Mouse (Mus musculus): ENCODE results near the gene Crb2. TPM values are rescaled to one million over a fixed set of nuclear protein-coding genes. Genes with fewer than 3 reads are reported as not detected.
A peak's percentile ranks its signal among the peaks of the same experiment; 100 is the strongest.

Gene Crb2
- polyA plus RNA-seq, 1 experiment from 2014 or later: 5.8 TPM

DNA sequence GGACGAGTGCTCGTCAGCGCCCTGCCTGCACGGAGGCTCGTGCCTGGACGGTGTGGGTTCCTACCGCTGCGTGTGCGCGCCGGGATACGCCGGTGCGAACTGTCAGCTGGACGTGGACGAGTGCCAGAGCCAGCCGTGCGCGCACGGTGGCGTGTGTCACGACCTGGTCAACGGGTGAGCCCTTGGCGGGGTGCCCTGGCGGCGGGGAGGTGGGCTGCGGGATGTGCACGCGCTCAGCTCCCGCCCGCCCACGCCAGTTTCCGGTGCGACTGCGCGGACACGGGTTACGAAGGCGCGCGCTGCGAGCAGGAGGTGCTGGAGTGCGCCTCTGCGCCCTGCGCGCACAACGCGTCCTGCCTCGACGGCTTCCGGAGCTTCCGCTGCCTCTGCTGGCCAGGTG, 10.4 kb downstream of the Crb2 start:
- Histone ChIP-seq H3K9ac (replicated peaks; ENCODE audit: low read length) (no peak overlapping the region), H3K36me3 (ENCODE audit: control insufficient read depth, insufficient read depth, low read length) (0 out of 2 replicates have a peak, but pooled peaks cover 2% of the 10 kb centered on the region), H3K4me3 (replicated peaks; ENCODE audit: low read depth, low read length) (no peak overlapping the region), H3K27ac (replicated peaks; ENCODE audit: low read depth, low read length) (no peak overlapping the region), H3K9me3 (ENCODE audit: control insufficient read depth, low read length) (no peaks in the 10 kb centered on the region), H3K4me1 (ENCODE audit: control insufficient read depth, insufficient read depth, low read length) (peaks cover 4% of the 10 kb centered on the region; the same call in 1 of the 2 replicates), H3K27me3 (ENCODE audit: control insufficient read depth, insufficient read depth, low read length) (no peaks in the 10 kb centered on the region), H3K4me2 (ENCODE audit: low read length) (peak overlapping the region; percentile 17)
- ATAC-seq (ENCODE audit: low FRiP score, low TSS enrichment) (no peak), DNase-seq (no peak)
- WGBS: 49% methylated on average over 52 of the region's 52 CpGs

DNA sequence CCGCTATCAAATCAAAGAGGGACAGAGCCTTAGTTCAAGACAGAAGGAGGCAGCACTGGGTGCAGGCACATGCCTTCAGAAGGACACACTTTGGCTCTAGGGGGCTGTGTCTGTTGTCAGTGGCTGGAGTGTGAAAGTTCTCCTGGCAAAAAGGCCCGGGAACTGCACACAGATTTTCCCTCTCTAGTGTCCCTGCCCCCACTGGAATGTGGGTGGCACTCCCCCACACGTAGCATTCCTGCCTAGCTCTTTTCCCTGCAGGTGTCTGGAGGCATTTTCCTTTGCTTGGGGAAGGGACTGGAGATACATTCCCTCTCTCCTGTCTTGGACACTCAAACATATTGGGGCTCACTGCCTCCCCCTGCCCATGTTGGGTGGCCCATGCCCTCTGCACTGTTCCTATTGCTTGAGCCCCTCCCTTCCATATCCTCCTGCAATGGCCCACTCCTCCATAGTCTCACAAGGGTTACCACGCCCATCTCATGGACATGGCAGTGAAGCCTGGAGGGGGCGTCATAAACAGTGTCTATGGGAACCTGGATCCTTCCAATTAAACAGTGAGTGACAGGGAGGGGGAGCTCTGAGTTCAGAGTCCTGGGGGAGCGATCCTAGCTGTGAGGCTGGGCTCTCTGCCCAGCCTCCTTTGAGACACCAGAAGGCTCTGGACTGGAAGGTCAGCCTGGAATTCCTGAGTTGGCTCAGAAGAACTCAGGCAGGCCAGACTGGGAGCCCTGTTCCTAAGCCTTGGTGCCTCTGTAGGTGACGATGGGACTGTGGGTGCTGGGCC, 12.3 kb downstream of the Crb2 start:
- 73% methylated on average over 7 of the region's 7 CpGs for WGBS
- H3K4me3 ChIP-seq (replicated peaks; ENCODE audit: low read depth, low read length): no peak overlapping the region
- no peak overlapping the region for H3K4me2 ChIP-seq (ENCODE audit: low read length)
- H3K36me3 ChIP-seq (ENCODE audit: control insufficient read depth, insufficient read depth, low read length): 0 out of 2 replicates have a peak, but pooled peaks cover 2% of the 10 kb centered on the region
- H3K9me3 ChIP-seq (ENCODE audit: control insufficient read depth, low read length): no peaks in the 10 kb centered on the region
- DNase-seq (no peak), ATAC-seq (ENCODE audit: low FRiP score, low TSS enrichment) (0 out of 2 replicates have a peak, but pooled peaks have one; percentile 21)
- H3K9ac ChIP-seq (replicated peaks; ENCODE audit: low read length): no peak overlapping the region
- H3K27ac ChIP-seq (replicated peaks; ENCODE audit: low read depth, low read length): no peak overlapping the region
- H3K4me1 ChIP-seq (ENCODE audit: control insufficient read depth, insufficient read depth, low read length): no peaks in the 10 kb centered on the region
- H3K27me3 ChIP-seq (ENCODE audit: control insufficient read depth, insufficient read depth, low read length): no peaks in the 10 kb centered on the region

DNA sequence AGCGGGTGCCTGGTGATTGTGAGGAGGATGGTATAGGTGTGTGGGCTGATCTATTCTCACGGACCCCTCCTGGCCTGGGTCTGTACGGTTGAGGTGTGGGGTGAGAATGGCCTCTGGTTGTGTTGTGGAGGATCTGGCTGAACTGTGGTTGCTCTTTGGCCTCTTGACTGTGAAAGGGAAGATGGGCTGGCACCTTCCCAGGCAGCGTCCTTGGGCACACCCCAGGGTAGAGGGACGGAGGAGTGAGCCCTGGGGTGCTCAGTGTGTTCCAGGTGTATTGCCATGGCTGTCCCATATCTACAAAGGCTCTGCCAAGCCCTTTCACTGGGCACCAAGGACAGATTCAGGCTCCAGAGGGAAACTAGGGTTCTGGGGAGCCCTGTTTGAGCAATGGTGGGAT, 13.0 kb downstream of the Crb2 start:
- no peak for ATAC-seq (ENCODE audit: low FRiP score, low TSS enrichment)
- no peak overlapping the region for H3K27ac ChIP-seq (replicated peaks; ENCODE audit: low read depth, low read length)
- whole genome bisulfite sequencing: 95% methylated on average over 5 of the region's 5 CpGs

DNA sequence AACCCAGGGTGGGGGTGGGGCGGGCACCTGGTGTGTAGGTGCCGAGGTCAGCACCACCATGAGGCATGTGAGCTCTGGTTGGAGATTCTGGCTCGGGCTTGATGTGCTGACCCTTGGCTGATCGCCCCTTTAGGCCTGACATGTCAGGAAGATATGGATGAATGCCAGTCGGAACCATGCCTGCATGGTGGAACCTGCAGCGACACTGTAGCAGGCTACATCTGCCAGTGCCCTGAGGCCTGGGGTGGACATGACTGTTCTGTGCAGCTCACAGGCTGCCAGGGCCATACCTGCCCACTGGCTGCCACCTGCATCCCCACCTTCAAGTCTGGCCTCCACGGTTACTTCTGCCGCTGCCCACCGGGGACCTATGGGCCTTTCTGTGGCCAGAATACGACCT, 13.9 kb downstream of the Crb2 start:
- 91% methylated on average over 10 of the region's 10 CpGs for WGBS

More for the DNA sequence above, 13.0 kb downstream of the Crb2 start:
- H3K36me3 ChIP-seq (ENCODE audit: control insufficient read depth, insufficient read depth, low read length): 0 out of 2 replicates have a peak, but pooled peaks cover 2% of the 10 kb centered on the region
- DNase-seq: no peak
- no peak overlapping the region for H3K4me2 ChIP-seq (ENCODE audit: low read length)
- H3K9ac ChIP-seq (replicated peaks; ENCODE audit: low read length): no peak overlapping the region
- no peaks in the 10 kb centered on the region for H3K4me1 ChIP-seq (ENCODE audit: control insufficient read depth, insufficient read depth, low read length)
- H3K27me3 ChIP-seq (ENCODE audit: control insufficient read depth, insufficient read depth, low read length): no peaks in the 10 kb centered on the region
- H3K4me3 ChIP-seq (replicated peaks; ENCODE audit: low read depth, low read length): no peak overlapping the region
- no peaks in the 10 kb centered on the region for H3K9me3 ChIP-seq (ENCODE audit: control insufficient read depth, low read length)

DNA sequence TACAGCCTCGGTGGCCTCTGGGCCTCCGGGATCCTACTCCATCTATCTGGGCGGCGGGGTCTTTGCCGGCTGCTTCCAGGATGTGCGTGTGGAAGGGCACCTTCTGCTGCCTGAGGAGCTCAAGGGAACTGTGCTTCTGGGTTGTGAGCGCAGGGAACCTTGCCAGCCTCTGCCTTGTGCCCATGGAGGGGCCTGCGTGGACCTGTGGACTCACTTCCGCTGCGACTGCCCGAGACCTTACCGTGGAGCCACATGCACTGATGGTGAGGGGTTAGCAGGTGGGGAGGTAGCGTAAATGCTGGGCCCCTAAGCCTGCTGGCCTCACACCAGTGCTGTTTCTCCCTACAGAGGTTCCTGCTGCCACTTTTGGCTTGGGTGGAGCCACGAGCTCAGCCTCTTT, 14.7 kb downstream of the Crb2 start:
- no peak overlapping the region for H3K27ac ChIP-seq (replicated peaks; ENCODE audit: low read depth, low read length)

More for the DNA sequence above, 13.9 kb downstream of the Crb2 start:
- no peaks in the 10 kb centered on the region for H3K4me1 ChIP-seq (ENCODE audit: control insufficient read depth, insufficient read depth, low read length)
- ATAC-seq (ENCODE audit: low FRiP score, low TSS enrichment) (no peak), DNase-seq (no peak)
- no peak overlapping the region for H3K9ac ChIP-seq (replicated peaks; ENCODE audit: low read length)
- no peak overlapping the region for H3K4me3 ChIP-seq (replicated peaks; ENCODE audit: low read depth, low read length)
- 0 out of 2 replicates have a peak, but pooled peaks cover 2% of the 10 kb centered on the region for H3K36me3 ChIP-seq (ENCODE audit: control insufficient read depth, insufficient read depth, low read length)
- H3K4me2 ChIP-seq (ENCODE audit: low read length): no peak overlapping the region
- no peaks in the 10 kb centered on the region for H3K9me3 ChIP-seq (ENCODE audit: control insufficient read depth, low read length)
- no peak overlapping the region for H3K27ac ChIP-seq (replicated peaks; ENCODE audit: low read depth, low read length)
- H3K27me3 ChIP-seq (ENCODE audit: control insufficient read depth, insufficient read depth, low read length): no peaks in the 10 kb centered on the region

DNA sequence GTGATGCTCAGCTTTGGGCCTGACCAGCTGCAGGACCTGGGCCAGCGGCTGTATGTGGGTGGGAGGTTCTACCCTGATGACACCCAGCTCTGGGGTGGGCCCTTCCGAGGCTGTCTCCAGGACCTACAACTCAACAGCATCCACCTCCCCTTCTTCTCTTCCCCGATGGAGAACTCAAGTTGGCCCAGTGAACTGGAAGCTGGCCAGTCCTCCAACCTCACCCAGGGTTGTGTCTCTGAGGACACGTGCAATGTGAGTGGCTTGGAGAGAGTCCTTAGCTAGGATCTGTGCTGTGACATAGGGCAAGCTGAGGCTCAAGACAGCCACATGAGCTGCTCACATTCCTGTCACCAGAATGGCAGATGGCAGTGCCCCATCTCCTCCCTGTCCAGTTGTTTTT, 15.3 kb downstream of the Crb2 start:
- 0 out of 2 replicates have a peak, but pooled peaks cover 2% of the 10 kb centered on the region for H3K36me3 ChIP-seq (ENCODE audit: control insufficient read depth, insufficient read depth, low read length)
- DNase-seq (no peak), ATAC-seq (ENCODE audit: low FRiP score, low TSS enrichment) (no peak)
- no peak overlapping the region for H3K4me3 ChIP-seq (replicated peaks; ENCODE audit: low read depth, low read length)
- no peaks in the 10 kb centered on the region for H3K9me3 ChIP-seq (ENCODE audit: control insufficient read depth, low read length)
- H3K9ac ChIP-seq (replicated peaks; ENCODE audit: low read length): no peak overlapping the region
- no peaks in the 10 kb centered on the region for H3K4me1 ChIP-seq (ENCODE audit: control insufficient read depth, insufficient read depth, low read length)
- 91% methylated on average over 4 of the region's 4 CpGs for WGBS
- H3K27me3 ChIP-seq (ENCODE audit: control insufficient read depth, insufficient read depth, low read length): no peaks in the 10 kb centered on the region
- no peak overlapping the region for H3K4me2 ChIP-seq (ENCODE audit: low read length)
- no peak overlapping the region for H3K27ac ChIP-seq (replicated peaks; ENCODE audit: low read depth, low read length)

More for the DNA sequence above, 14.7 kb downstream of the Crb2 start:
- H3K4me3 ChIP-seq (replicated peaks; ENCODE audit: low read depth, low read length): no peak overlapping the region
- no peaks in the 10 kb centered on the region for H3K9me3 ChIP-seq (ENCODE audit: control insufficient read depth, low read length)
- no peak for DNase-seq
- H3K4me2 ChIP-seq (ENCODE audit: low read length): no peak overlapping the region
- H3K9ac ChIP-seq (replicated peaks; ENCODE audit: low read length): no peak overlapping the region
- no peaks in the 10 kb centered on the region for H3K4me1 ChIP-seq (ENCODE audit: control insufficient read depth, insufficient read depth, low read length)
- ATAC-seq (ENCODE audit: low FRiP score, low TSS enrichment): no peak
- 94% methylated on average over 14 of the region's 14 CpGs for WGBS
- H3K27me3 ChIP-seq (ENCODE audit: control insufficient read depth, insufficient read depth, low read length): no peaks in the 10 kb centered on the region
- 0 out of 2 replicates have a peak, but pooled peaks cover 2% of the 10 kb centered on the region for H3K36me3 ChIP-seq (ENCODE audit: control insufficient read depth, insufficient read depth, low read length)

DNA sequence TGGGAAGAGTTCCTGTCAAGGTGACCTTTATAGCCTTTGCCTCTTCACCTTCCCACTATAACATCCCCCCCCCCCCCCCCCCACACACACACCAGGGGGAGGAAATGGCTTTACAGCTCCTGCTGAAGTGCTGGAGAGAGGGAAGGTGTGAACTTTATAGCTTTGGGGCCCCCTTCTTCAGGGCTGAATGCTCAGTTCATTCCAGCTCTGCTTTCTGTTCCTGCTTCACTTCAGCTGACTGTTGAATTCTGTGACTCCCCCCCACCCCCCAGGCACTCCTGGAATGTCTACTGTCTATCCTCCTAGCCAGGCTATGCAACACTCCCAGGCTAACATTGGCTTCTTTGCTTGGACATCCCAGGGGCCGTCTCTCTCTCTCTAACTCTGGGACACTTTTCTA, 20.0 kb downstream of the Crb2 start:
- Histone ChIP-seq H3K4me1 (ENCODE audit: control insufficient read depth, insufficient read depth, low read length) (no peaks in the 10 kb centered on the region), H3K36me3 (ENCODE audit: control insufficient read depth, insufficient read depth, low read length) (peaks cover 13% of the 10 kb centered on the region), H3K27me3 (ENCODE audit: control insufficient read depth, insufficient read depth, low read length) (no peaks in the 10 kb centered on the region), H3K27ac (replicated peaks; ENCODE audit: low read depth, low read length) (no peak overlapping the region), H3K9ac (replicated peaks; ENCODE audit: low read length) (no peak overlapping the region), H3K4me3 (replicated peaks; ENCODE audit: low read depth, low read length) (no peak overlapping the region), H3K4me2 (ENCODE audit: low read length) (no peak overlapping the region), H3K9me3 (ENCODE audit: control insufficient read depth, low read length) (no peaks in the 10 kb centered on the region)
- ATAC-seq (ENCODE audit: low FRiP score, low TSS enrichment) (no peak), DNase-seq (no peak)
- WGBS: 82% methylated on average over 1 of the region's 1 CpGs

DNA sequence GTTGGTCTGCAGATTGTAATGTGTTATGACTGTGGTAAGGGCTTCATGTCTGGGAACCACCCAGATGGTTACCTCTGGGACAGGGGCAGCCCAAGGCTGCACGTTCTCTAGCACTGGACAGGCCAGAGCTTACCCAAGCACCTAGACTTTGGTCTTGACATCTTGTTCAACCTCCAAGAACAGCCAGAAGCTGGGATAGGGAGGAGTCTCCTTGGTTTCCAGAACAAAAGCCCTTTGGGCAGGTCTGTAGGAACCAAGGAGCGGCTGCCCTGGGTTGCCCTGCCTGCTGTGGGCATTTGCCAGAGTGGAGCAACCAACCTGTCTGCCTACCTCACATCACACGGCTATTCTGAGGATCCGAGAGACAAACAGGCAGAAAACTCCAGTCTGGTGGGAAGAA, 21.0 kb downstream of the Crb2 start:
- 93% methylated on average over 4 of the region's 4 CpGs for WGBS
- Histone ChIP-seq H3K27ac (replicated peaks; ENCODE audit: low read depth, low read length) (no peak overlapping the region), H3K9me3 (ENCODE audit: control insufficient read depth, low read length) (no peaks in the 10 kb centered on the region), H3K4me3 (replicated peaks; ENCODE audit: low read depth, low read length) (no peak overlapping the region), H3K36me3 (ENCODE audit: control insufficient read depth, insufficient read depth, low read length) (peaks cover 13% of the 10 kb centered on the region), H3K9ac (replicated peaks; ENCODE audit: low read length) (no peak overlapping the region), H3K4me2 (ENCODE audit: low read length) (no peak overlapping the region), H3K27me3 (ENCODE audit: control insufficient read depth, insufficient read depth, low read length) (no peaks in the 10 kb centered on the region), H3K4me1 (ENCODE audit: control insufficient read depth, insufficient read depth, low read length) (no peaks in the 10 kb centered on the region)
- DNase-seq (no peak), ATAC-seq (ENCODE audit: low FRiP score, low TSS enrichment) (no peak)

DNA sequence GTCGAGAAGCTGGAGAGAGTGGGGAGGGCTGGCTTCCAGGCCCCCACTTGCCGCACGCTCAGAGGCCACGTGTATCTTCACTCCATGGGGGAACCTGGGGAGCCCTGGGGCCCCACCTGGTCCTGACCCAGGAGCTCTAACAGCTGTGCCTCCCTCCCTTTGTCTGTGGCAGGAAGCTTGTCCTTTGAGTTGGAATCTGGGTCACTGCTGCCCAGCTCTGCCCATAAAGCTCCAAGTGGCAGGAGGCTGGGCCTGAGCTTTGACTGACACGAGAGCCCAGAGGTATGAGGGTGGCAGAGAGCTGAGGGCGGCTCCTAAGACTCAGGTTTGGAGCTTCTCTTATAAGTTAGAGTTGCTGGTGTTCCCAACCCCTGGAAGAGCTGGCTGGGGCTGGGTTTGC, 23.1 kb downstream of the Crb2 start:
- H3K4me3 ChIP-seq (replicated peaks; ENCODE audit: low read depth, low read length): no peak overlapping the region
- no peak overlapping the region for H3K9ac ChIP-seq (replicated peaks; ENCODE audit: low read length)
- H3K4me2 ChIP-seq (ENCODE audit: low read length): no peak overlapping the region
- WGBS: 57% methylated on average over 6 of the region's 6 CpGs
- H3K27me3 ChIP-seq (ENCODE audit: control insufficient read depth, insufficient read depth, low read length): no peaks in the 10 kb centered on the region
- no peaks in the 10 kb centered on the region for H3K9me3 ChIP-seq (ENCODE audit: control insufficient read depth, low read length)
- H3K36me3 ChIP-seq (ENCODE audit: control insufficient read depth, insufficient read depth, low read length): peaks cover 13% of the 10 kb centered on the region
- ATAC-seq (ENCODE audit: low FRiP score, low TSS enrichment): no peak
- no peak for DNase-seq
- H3K27ac ChIP-seq (replicated peaks; ENCODE audit: low read depth, low read length): no peak overlapping the region
- H3K4me1 ChIP-seq (ENCODE audit: control insufficient read depth, insufficient read depth, low read length): no peaks in the 10 kb centered on the region
